Mouse (Mus musculus) heart, embryonic 11.5 days (tissue): ENCODE measurements around the gene Gabpb2. TPM values are rescaled to one million over a fixed set of nuclear protein-coding genes. Genes with fewer than 3 reads are reported as not detected.
"Not testable (repeated sequence)": the region's sequence is repeated elsewhere in the genome, so short reads cannot be mapped to it uniquely, and the experiment has no call there.

Experiments
- ATAC-seq: fragments of 200-750 bp; cut with Nextera tagmentation; replicated peaks from 2 replicates; pipeline ENCODE4 v1.8.0; 2017; ENCODE audit warnings: moderate library complexity; ENCODE audit not compliant: insufficient number of reproducible peaks, low FRiP score, low TSS enrichment
- H3K27ac ChIP-seq: fragments of 300-500 bp; sonication (generic); 2 replicates; pipeline ENCODE4 v1.5.1; 2014; ENCODE audit warnings: mild to moderate bottlenecking, low read depth, low read length
- H3K27me3 ChIP-seq: fragments of 300-500 bp; sonication (generic); 2 replicates; pipeline ENCODE4 v1.6.1; 2014; ENCODE audit warnings: mild to moderate bottlenecking, low read length, mixed read lengths; ENCODE audit not compliant: control insufficient read depth, insufficient read depth
- H3K36me3 ChIP-seq: fragments of 300-500 bp; sonication (generic); 2 replicates; pipeline ENCODE4 v1.6.1; 2014; ENCODE audit warnings: mild to moderate bottlenecking, low read length, moderate library complexity, mixed read lengths; ENCODE audit not compliant: control insufficient read depth, insufficient read depth
- H3K4me1 ChIP-seq: fragments of 300-500 bp; sonication (generic); 2 replicates; pipeline ENCODE4 v1.6.1; 2014; ENCODE audit warnings: low read length; ENCODE audit not compliant: control insufficient read depth, insufficient read depth
- H3K4me2 ChIP-seq: fragments of 300-500 bp; sonication (generic); 2 replicates; pipeline ENCODE4 v1.6.1; 2014; ENCODE audit warnings: mild to moderate bottlenecking, moderate library complexity
- H3K4me3 ChIP-seq: fragments of 300-500 bp; sonication (generic); 2 replicates; pipeline ENCODE4 v1.5.1; 2014; ENCODE audit warnings: low read depth, low read length
- H3K9ac ChIP-seq: fragments of 300-500 bp; sonication (generic); 2 replicates; pipeline ENCODE4 v1.6.1; 2014; ENCODE audit warnings: mild to moderate bottlenecking, low read depth, low read length, moderate library complexity
- H3K9me3 ChIP-seq: fragments of 300-500 bp; sonication (generic); replicated peaks from 2 replicates; pipeline ENCODE4 v1.6.1; 2016; ENCODE audit warnings: low read length; ENCODE audit not compliant: control insufficient read depth
- WGBS: fragments of 180-500 bp; shearing (Covaris S2); extraction: QIAGEN DNeasy Blood & Tissue Kit; methylation state at CpG from one replicate; pipeline ENCODE4 v1.1.7; 2014; ENCODE audit not compliant: insufficient replicate concordance; 5-methylcytosine and 5-hydroxymethylcytosine counted together
- polyA plus RNA-seq: library from polyadenylated mRNA; unstranded; fragments of >200 nt; fragmentation: Nextera tagmentation; extraction: Ambion mirVana; gene quantifications from 2 replicates; pipeline ENCODE4 v1.2.1, GENCODE M21; 2014

Gabpb2 gene
- polyA plus RNA-seq, 1 experiment from 2014 or later = 7.2 TPM

- Histone ChIP-seq H3K4me3 (peak within 1 kb of the TSS; percentile 92), H3K27me3 (no peaks in the 10 kb centered on the region), H3K4me2 (peak within 1 kb of the TSS; percentile 96), H3K9me3 (no peaks in the 10 kb centered on the region), H3K9ac (peak within 1 kb of the TSS; percentile 95), H3K4me1 (peaks cover 40% of the 10 kb centered on the region), H3K27ac (peak within 1 kb of the TSS; percentile 97), H3K36me3 (peaks cover 28% of the 10 kb centered on the region)
- under 1% methylated on average over 64 of the region's 64 CpGs for WGBS
- ATAC-seq = peak; percentile 85
Measured at GRCm38 (mm10) chr3:95228148-95228893, 10.6 kb upstream of the Gabpb2 start, which contains the start of gene Cdc42se1. Cdc42se1 (plus strand) TSS chr3:95228732.

DNA sequence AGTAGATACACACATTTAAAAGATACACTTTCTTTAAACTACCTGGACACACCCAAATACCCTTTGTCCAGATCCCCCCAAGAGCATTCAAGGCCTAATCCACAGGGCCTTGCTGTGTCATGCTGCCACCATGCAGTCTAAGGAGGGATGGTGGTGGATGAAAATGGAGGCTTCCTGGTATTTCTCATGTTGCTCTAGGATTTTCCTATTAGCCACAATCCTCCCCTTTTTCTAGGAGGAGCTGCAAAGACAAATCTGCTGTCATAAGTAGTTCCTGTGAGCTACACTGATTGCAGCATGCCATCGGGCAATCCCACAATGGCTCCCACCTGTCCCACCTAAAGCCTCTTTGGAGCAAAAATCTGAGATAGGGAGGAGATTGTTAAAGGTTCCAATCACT, 9.5 kb upstream of the Gabpb2 start:
- Histone ChIP-seq H3K4me3 (peak overlapping the region; percentile 92), H3K27ac (no peak overlapping the region), H3K9ac (peak overlapping the region; percentile 52; the same call in 1 of the 2 replicates), H3K4me1 (peaks cover 32% of the 10 kb centered on the region), H3K9me3 (no peaks in the 10 kb centered on the region), H3K27me3 (no peaks in the 10 kb centered on the region), H3K4me2 (peak overlapping the region; percentile 96), H3K36me3 (peaks cover 22% of the 10 kb centered on the region)
- ATAC-seq = no peak
- 34% methylated on average over 1 of the region's 1 CpGs for WGBS

- ATAC-seq = no peak
- WGBS = 36% methylated on average over 6 of the region's 6 CpGs
- H3K27me3 ChIP-seq = no peaks in the 10 kb centered on the region
- H3K4me3 ChIP-seq = no peak overlapping the region
- no peak overlapping the region for H3K4me2 ChIP-seq
- H3K9me3 ChIP-seq = no peaks in the 10 kb centered on the region
- H3K9ac ChIP-seq = no peak overlapping the region
- H3K27ac ChIP-seq = no peak overlapping the region
- peaks cover 9% of the 10 kb centered on the region; the same call in 1 of the 2 replicates for H3K4me1 ChIP-seq
- peaks cover 16% of the 10 kb centered on the region for H3K36me3 ChIP-seq
Measured at GRCm38 (mm10) chr3:95224295-95224694, 6.6 kb upstream of the Gabpb2 start.

- Histone ChIP-seq H3K27me3 (no peaks in the 10 kb centered on the region), H3K4me1 (peaks cover 9% of the 10 kb centered on the region; the same call in 1 of the 2 replicates), H3K36me3 (peaks cover 16% of the 10 kb centered on the region), H3K27ac (no peak overlapping the region), H3K9me3 (no peaks in the 10 kb centered on the region), H3K9ac (no peak overlapping the region), H3K4me3 (no peak overlapping the region), H3K4me2 (no peak overlapping the region)
- 82% methylated on average over 2 of the region's 2 CpGs for WGBS
- ATAC-seq = no peak
Measured at GRCm38 (mm10) chr3:95223041-95223440, 5.3 kb upstream of the Gabpb2 start.

DNA sequence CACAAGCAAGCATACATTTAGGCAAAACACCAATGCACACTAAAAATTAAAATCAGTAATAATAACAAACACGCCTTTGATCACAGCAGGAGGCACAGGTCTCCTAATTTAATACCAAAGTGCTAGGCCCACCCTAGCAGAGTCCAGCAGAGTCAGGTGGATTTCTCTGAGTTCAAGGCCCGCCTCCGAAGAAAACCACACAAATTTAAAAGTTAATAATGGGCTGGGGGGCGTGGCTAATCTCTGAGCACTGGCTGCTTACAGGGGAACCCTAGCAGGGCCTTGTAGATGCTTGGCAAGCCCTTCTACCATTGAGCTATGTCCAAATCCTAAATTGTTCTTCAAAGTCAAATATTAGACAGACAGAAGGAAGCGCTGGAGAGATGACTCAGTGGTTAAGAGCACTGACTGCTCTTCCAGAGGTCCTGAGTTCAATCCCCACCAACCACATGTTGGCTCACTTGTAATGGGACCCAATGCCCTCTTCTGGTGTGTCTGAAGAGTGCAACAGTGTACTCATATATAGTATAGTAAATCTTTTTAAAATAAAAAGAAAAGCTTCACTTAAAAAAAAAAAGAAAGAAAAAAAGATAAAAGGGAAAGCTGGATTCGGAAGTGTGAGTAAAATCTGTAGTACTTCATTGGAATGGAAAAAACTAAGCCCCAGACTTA, 886 bp upstream of the Gabpb2 start:
- Histone ChIP-seq H3K27me3 (no peaks in the 10 kb centered on the region), H3K9ac (peak overlapping the region; percentile 86), H3K4me2 (peak overlapping the region; percentile 70), H3K9me3 (no peaks in the 10 kb centered on the region), H3K36me3 (peaks cover 15% of the 10 kb centered on the region), H3K4me3 (peak overlapping the region; percentile 64), H3K27ac (peak overlapping the region; percentile 97), H3K4me1 (no peaks in the 10 kb centered on the region)
- 68% methylated on average over 6 of the region's 6 CpGs for WGBS
- no peak for ATAC-seq

DNA sequence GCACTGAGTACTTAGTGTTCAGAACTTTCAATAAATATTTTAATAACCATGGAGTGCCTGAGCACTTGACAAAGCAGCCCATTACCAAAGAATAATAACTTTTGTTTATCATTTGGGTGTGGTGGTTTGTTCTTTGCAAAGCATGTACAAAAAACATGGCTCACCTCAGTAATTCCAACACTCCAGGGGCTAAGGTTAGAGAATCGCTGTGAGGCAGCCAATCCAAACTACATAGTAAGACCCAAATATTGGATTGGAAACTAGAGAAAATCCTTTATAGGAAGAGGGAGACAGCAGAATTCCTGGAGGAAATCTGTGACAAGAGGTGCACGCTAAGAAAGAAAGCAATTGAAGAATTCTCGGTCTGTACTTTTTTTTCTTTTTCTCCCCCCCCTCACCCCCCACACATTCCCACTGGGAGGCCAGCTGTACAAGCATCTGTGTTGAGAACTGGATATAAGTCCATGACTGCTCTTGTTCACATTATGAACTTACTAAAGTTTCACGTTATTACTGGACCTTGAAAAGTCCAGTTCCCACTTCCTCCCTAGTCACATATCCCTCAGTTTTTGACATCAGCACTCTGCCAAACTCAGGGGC, 961 bp downstream of the Gabpb2 start:
- Histone ChIP-seq H3K4me1 (no peaks in the 10 kb centered on the region), H3K9me3 (no peaks in the 10 kb centered on the region), H3K4me3 (peak overlapping the region; percentile 64), H3K4me2 (peak overlapping the region; percentile 70), H3K9ac (peak overlapping the region; percentile 86), H3K27me3 (no peaks in the 10 kb centered on the region), H3K27ac (peak overlapping the region; percentile 97), H3K36me3 (peaks cover 7% of the 10 kb centered on the region; the same call in 1 of the 2 replicates)
- no peak; the same call in 1 of the 2 replicates for ATAC-seq
- 22% methylated on average over 4 of the region's 4 CpGs for WGBS

DNA sequence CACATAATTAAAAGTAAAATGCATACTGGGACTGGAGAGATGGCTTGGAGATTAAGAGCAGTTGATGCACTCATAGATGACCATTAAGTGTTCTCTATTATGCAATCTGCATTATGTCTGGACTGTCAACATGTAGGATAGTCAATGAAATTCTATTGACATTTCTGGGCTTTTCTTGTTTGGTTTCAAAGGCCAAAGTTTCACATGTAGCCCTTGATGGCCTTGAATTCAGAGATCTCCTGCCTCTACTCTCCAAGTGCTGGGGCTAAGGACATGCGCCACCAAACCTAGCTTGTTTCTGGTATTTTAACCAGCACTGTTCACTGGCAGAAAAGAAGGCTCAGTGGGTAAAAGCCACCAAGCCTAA, 4.1 kb downstream of the Gabpb2 start:
- H3K27ac ChIP-seq = no peak overlapping the region
- ATAC-seq = no peak
- no peak overlapping the region for H3K9ac ChIP-seq
- H3K4me2 ChIP-seq = no peak overlapping the region
- H3K36me3 ChIP-seq = peaks cover 7% of the 10 kb centered on the region; the same call in 1 of the 2 replicates
- H3K4me3 ChIP-seq = no peak overlapping the region
- no peaks in the 10 kb centered on the region for H3K27me3 ChIP-seq
- no peaks in the 10 kb centered on the region for H3K4me1 ChIP-seq
- H3K9me3 ChIP-seq = no peaks in the 10 kb centered on the region
- WGBS = 96% methylated on average over 1 of the region's 1 CpGs

- not testable (repeated sequence) for H3K4me1 ChIP-seq, H3K9me3 ChIP-seq, ATAC-seq, H3K4me2 ChIP-seq, H3K36me3 ChIP-seq, H3K9ac ChIP-seq, H3K4me3 ChIP-seq, H3K27me3 ChIP-seq, H3K27ac ChIP-seq
- WGBS = 86% methylated on average over 8 of the region's 10 CpGs
Measured at GRCm38 (mm10) chr3:95212889-95213608, 4.7 kb downstream of the Gabpb2 start.
